Mouse (Mus musculus) liver, embryonic 13.5 days (tissue): ENCODE measurements around the gene Pfas. TPM values are rescaled to one million over a fixed set of nuclear protein-coding genes. Genes with fewer than 3 reads are reported as not detected.

ENCODE experiments used
- microRNA-seq: library from miRNA; unstranded; fragments of <30 nt; microRNA quantifications from one replicate; pipeline ENCODE4, GENCODE M21; 2016
- polyA plus RNA-seq: library from polyadenylated mRNA; unstranded; fragments of >200 nt; fragmentation: Nextera tagmentation; extraction: Ambion mirVana; gene quantifications from 2 replicates; pipeline ENCODE4 v1.2.1, GENCODE M21; 2015

Gene Pfas
- polyA plus RNA-seq, 1 experiment from 2014 or later, result 32.4 TPM

Small RNA genes lying within 50 kb of the gene (microRNA-seq; reads per million reads assigned to microRNA genes)
- 5.9 reads per million, percentile 14 among the genes with 10 or more reads in this experiment for gene Mir3062

Other genes with a start within 250 kb of the Pfas start
- gene Ndel1, start 136.6 kb downstream of the Pfas start, polyA plus RNA-seq, result 35.5 and 40.0 TPM in 2 replicates
- 0.08 and 0.09 TPM in 2 replicates for gene Rnf222, start 119.9 kb downstream of the Pfas start, polyA plus RNA-seq
- 881 and 895 TPM in 2 replicates for gene Rpl26, start 106.9 kb downstream of the Pfas start, polyA plus RNA-seq
- gene Odf4, start 81.4 kb downstream of the Pfas start, polyA plus RNA-seq, result not detected in 2 replicates
- gene Arhgef15, start 51.0 kb downstream of the Pfas start, polyA plus RNA-seq, result 1.4 and 1.5 TPM in 2 replicates
- gene Slc25a35, start 40.3 kb downstream of the Pfas start, polyA plus RNA-seq, result 0.47 and 0.57 TPM in 2 replicates
- 52.4 and 53.5 TPM in 2 replicates for gene Rangrf, start 33.3 kb downstream of the Pfas start, polyA plus RNA-seq
- 16.9 and 20.3 TPM in 2 replicates for gene Ctc1, start 7.5 kb upstream of the Pfas start, polyA plus RNA-seq
- gene Aurkb, start 37.2 kb upstream of the Pfas start, polyA plus RNA-seq, result 116 and 123 TPM in 2 replicates
- 3.5 TPM in 2 replicates for gene Borcs6, start 51.3 kb upstream of the Pfas start, polyA plus RNA-seq
- 30.8 and 31.7 TPM in 2 replicates for gene Tmem107, start 62.3 kb upstream of the Pfas start, polyA plus RNA-seq
- gene Vamp2, start 80.0 kb upstream of the Pfas start, polyA plus RNA-seq, result 12.5 and 15.9 TPM in 2 replicates
- gene Per1, start 86.8 kb upstream of the Pfas start, polyA plus RNA-seq, result 1.9 TPM in 2 replicates
- 0.17 and 0.18 TPM in 2 replicates for gene Hes7, start 111.9 kb upstream of the Pfas start, polyA plus RNA-seq
- 0.09 TPM in 1 of 2 replicates, not detected in the other for gene 9130213A22Rik, start 114.1 kb upstream of the Pfas start, polyA plus RNA-seq
- 0.06 TPM in 1 of 2 replicates, not detected in the other for gene Aloxe3, start 117.4 kb upstream of the Pfas start, polyA plus RNA-seq
- gene Alox12b, start 148.5 kb upstream of the Pfas start, polyA plus RNA-seq, result not detected in 2 replicates
- 0.20 TPM in 1 of 2 replicates, not detected in the other for gene Alox8, start 189.4 kb upstream of the Pfas start, polyA plus RNA-seq
- gene Gucy2e, start 228.6 kb upstream of the Pfas start, polyA plus RNA-seq, result not detected in 2 replicates